Mouse (Mus musculus) heart, embryonic 13.5 days (tissue): ENCODE data around the gene Ddx42. TPM values are rescaled to one million over a fixed set of nuclear protein-coding genes. Genes with fewer than 3 reads are reported as not detected.
A peak's percentile ranks its signal among the peaks of the same experiment; 100 is the strongest.

Source experiments
- ATAC-seq: fragments of 200-750 bp; cut with Nextera tagmentation; 2 replicates; pipeline ENCODE4 v1.8.0; 2017; ENCODE audit warnings: moderate TSS enrichment; ENCODE audit not compliant: insufficient number of reproducible peaks, low FRiP score, low TSS enrichment; ENCODE audit errors: extremely low read depth
- H3K27ac ChIP-seq: fragments of 300-500 bp; sonication (generic); replicated peaks from 2 replicates; pipeline ENCODE4 v1.5.1; 2015; ENCODE audit warnings: moderate library complexity, mild to moderate bottlenecking, inconsistent platforms
- H3K27me3 ChIP-seq: fragments of 300-500 bp; sonication (generic); replicated peaks from 2 replicates; pipeline ENCODE4 v1.6.1; 2015; ENCODE audit warnings: mild to moderate bottlenecking, inconsistent platforms
- H3K36me3 ChIP-seq: fragments of 300-500 bp; sonication (generic); 2 replicates; pipeline ENCODE4 v1.6.1; 2015; ENCODE audit warnings: mild to moderate bottlenecking, inconsistent platforms
- H3K4me1 ChIP-seq: fragments of 300-500 bp; sonication (generic); 2 replicates; pipeline ENCODE4 v1.6.1; 2015; ENCODE audit warnings: inconsistent platforms
- H3K4me2 ChIP-seq: fragments of 300-500 bp; sonication (generic); 2 replicates; pipeline ENCODE4 v1.6.1; 2015; ENCODE audit warnings: inconsistent platforms, mild to moderate bottlenecking, moderate library complexity
- H3K4me3 ChIP-seq: fragments of 300-500 bp; sonication (generic); 2 replicates; pipeline ENCODE4 v1.5.1; 2015; ENCODE audit warnings: moderate library complexity, mild to moderate bottlenecking, inconsistent platforms
- H3K9ac ChIP-seq: fragments of 300-500 bp; sonication (generic); 2 replicates; pipeline ENCODE4 v1.6.1; 2015; ENCODE audit warnings: inconsistent platforms, mild to moderate bottlenecking, moderate library complexity
- H3K9me3 ChIP-seq: fragments of 300-500 bp; sonication (generic); 2 replicates; pipeline ENCODE4 v1.6.1; 2016; ENCODE audit warnings: inconsistent platforms
- WGBS: fragments of 180-500 bp; shearing (Covaris S2); methylation state at CpG from one replicate; pipeline ENCODE4 v1.1.7; 2015; ENCODE audit warnings: mixed read lengths; 5-methylcytosine and 5-hydroxymethylcytosine counted together
- polyA plus RNA-seq: library from polyadenylated mRNA; unstranded; fragments of >200 nt; fragmentation: Nextera tagmentation; extraction: Ambion mirVana; gene quantifications from 2 replicates; pipeline ENCODE4 v1.2.1, GENCODE M21; 2015

Gene Ddx42
- polyA plus RNA-seq, 1 experiment from 2014 or later, result 46.7 TPM

- WGBS, result under 1% methylated on average over 42 of the region's 42 CpGs
- Histone ChIP-seq H3K4me1 (peaks cover 25% of the 10 kb centered on the region), H3K9ac (peak within 1 kb of the TSS; percentile 89), H3K4me3 (peak within 1 kb of the TSS; percentile 80), H3K9me3 (no peaks in the 10 kb centered on the region), H3K27ac (peak within 1 kb of the TSS; percentile 74), H3K36me3 (peaks cover 68% of the 10 kb centered on the region), H3K27me3 (no peaks in the 10 kb centered on the region), H3K4me2 (peak within 1 kb of the TSS; percentile 99)
- peak; percentile 85 for ATAC-seq
Observed at GRCm38 (mm10) chr11:106255685-106256451, 39.1 kb downstream of the Ddx42 start, which contains the start of the genes Ftsj3 and Psmc5. Gene Ftsj3, minus strand, starts transcription at chr11:106256079. Gene Psmc5, plus strand, starts transcription at chr11:106256154.

- Histone ChIP-seq H3K27ac (peak overlapping the region; percentile 74; the same call in 1 of the 2 replicates), H3K27me3 (no peaks in the 10 kb centered on the region), H3K9me3 (no peaks in the 10 kb centered on the region), H3K36me3 (peaks cover 68% of the 10 kb centered on the region), H3K4me1 (peaks cover 25% of the 10 kb centered on the region), H3K4me3 (peak overlapping the region; percentile 80), H3K9ac (peak overlapping the region; percentile 89), H3K4me2 (peak overlapping the region; percentile 99)
- 55% methylated on average over 5 of the region's 5 CpGs for WGBS
- ATAC-seq, result no peak
Observed at GRCm38 (mm10) chr11:106256775-106257174, 40.0 kb downstream of the Ddx42 start.

GRCm38 (mm10) chr11:106260826-106261450, 44.2 kb downstream of the Ddx42 start:
- Histone ChIP-seq H3K4me1 (peaks cover 13% of the 10 kb centered on the region), H3K4me3 (no peak overlapping the region), H3K9ac (no peak overlapping the region), H3K9me3 (no peaks in the 10 kb centered on the region), H3K4me2 (no peak overlapping the region), H3K27ac (no peak overlapping the region), H3K27me3 (no peaks in the 10 kb centered on the region), H3K36me3 (peaks cover 83% of the 10 kb centered on the region)
- WGBS, result 71% methylated on average over 14 of the region's 14 CpGs
- ATAC-seq, result no peak

GRCm38 (mm10) chr11:106263963-106264362, 47.2 kb downstream of the Ddx42 start:
- Histone ChIP-seq H3K4me2 (no peak overlapping the region), H3K27me3 (no peaks in the 10 kb centered on the region), H3K27ac (no peak overlapping the region), H3K36me3 (peaks cover 85% of the 10 kb centered on the region), H3K9ac (no peak overlapping the region), H3K9me3 (no peaks in the 10 kb centered on the region), H3K4me1 (peaks cover 19% of the 10 kb centered on the region), H3K4me3 (no peak overlapping the region)
- WGBS, result 91% methylated on average over 9 of the region's 9 CpGs
- ATAC-seq, result no peak

GRCm38 (mm10) chr11:106264988-106265387, 48.3 kb downstream of the Ddx42 start:
- ATAC-seq, result no peak
- Histone ChIP-seq H3K36me3 (peaks cover 76% of the 10 kb centered on the region), H3K4me2 (no peak overlapping the region), H3K27ac (no peak overlapping the region), H3K4me1 (peaks cover 26% of the 10 kb centered on the region), H3K9me3 (no peaks in the 10 kb centered on the region), H3K27me3 (no peaks in the 10 kb centered on the region), H3K9ac (no peak overlapping the region), H3K4me3 (no peak overlapping the region)
- 91% methylated on average over 15 of the region's 15 CpGs for WGBS

- Histone ChIP-seq H3K27me3 (no peaks in the 10 kb centered on the region), H3K4me1 (peaks cover 31% of the 10 kb centered on the region), H3K4me3 (no peak overlapping the region), H3K9ac (no peak overlapping the region), H3K9me3 (no peaks in the 10 kb centered on the region), H3K4me2 (no peak overlapping the region), H3K27ac (no peak overlapping the region), H3K36me3 (peaks cover 74% of the 10 kb centered on the region)
- WGBS, result 87% methylated on average over 4 of the region's 4 CpGs
- ATAC-seq, result no peak
Observed at GRCm38 (mm10) chr11:106265570-106265969, 48.8 kb downstream of the Ddx42 start.

GRCm38 (mm10) chr11:106266431-106266830, 49.7 kb downstream of the Ddx42 start:
- Histone ChIP-seq H3K4me1 (peaks cover 40% of the 10 kb centered on the region), H3K9ac (no peak overlapping the region), H3K27ac (no peak overlapping the region), H3K36me3 (peaks cover 65% of the 10 kb centered on the region), H3K4me2 (no peak overlapping the region), H3K9me3 (no peaks in the 10 kb centered on the region), H3K4me3 (no peak overlapping the region), H3K27me3 (no peaks in the 10 kb centered on the region)
- ATAC-seq, result no peak
- WGBS, result 90% methylated on average over 10 of the region's 10 CpGs

GRCm38 (mm10) chr11:106267311-106267852, 50.7 kb downstream of the Ddx42 start:
- Histone ChIP-seq H3K36me3 (peaks cover 56% of the 10 kb centered on the region), H3K27me3 (no peaks in the 10 kb centered on the region), H3K9ac (0 out of 2 replicates have a peak overlapping the region, but pooled peaks have one; percentile 25), H3K4me2 (no peak overlapping the region), H3K4me1 (peaks cover 44% of the 10 kb centered on the region), H3K4me3 (no peak overlapping the region), H3K27ac (no peak overlapping the region), H3K9me3 (no peaks in the 10 kb centered on the region)
- ATAC-seq, result no peak
- WGBS, result 57% methylated on average over 15 of the region's 15 CpGs

- H3K36me3 ChIP-seq, result peaks cover 51% of the 10 kb centered on the region
- ATAC-seq, result no peak
- H3K9ac ChIP-seq, result peak overlapping the region; percentile 25; the same call in 1 of the 2 replicates
- no peak overlapping the region for H3K27ac ChIP-seq
- no peak overlapping the region for H3K4me2 ChIP-seq
- peaks cover 44% of the 10 kb centered on the region for H3K4me1 ChIP-seq
- H3K9me3 ChIP-seq, result no peaks in the 10 kb centered on the region
- no peak overlapping the region for H3K4me3 ChIP-seq
- no peaks in the 10 kb centered on the region for H3K27me3 ChIP-seq
- 69% methylated on average over 5 of the region's 5 CpGs for WGBS
Observed at GRCm38 (mm10) chr11:106267871-106268270, 51.1 kb downstream of the Ddx42 start.

GRCm38 (mm10) chr11:106268326-106269059, 51.8 kb downstream of the Ddx42 start:
- Histone ChIP-seq H3K27ac (peak overlapping the region; percentile 16), H3K9me3 (no peaks in the 10 kb centered on the region), H3K36me3 (peaks cover 44% of the 10 kb centered on the region), H3K27me3 (no peaks in the 10 kb centered on the region), H3K4me1 (peaks cover 47% of the 10 kb centered on the region), H3K4me3 (no peak overlapping the region), H3K4me2 (peak overlapping the region; percentile 18; the same call in 1 of the 2 replicates), H3K9ac (peak overlapping the region; percentile 61)
- no peak for ATAC-seq
- 60% methylated on average over 8 of the region's 8 CpGs for WGBS

- no peak for ATAC-seq
- peaks cover 39% of the 10 kb centered on the region for H3K36me3 ChIP-seq
- peak overlapping the region; percentile 61 for H3K9ac ChIP-seq
- peaks cover 48% of the 10 kb centered on the region for H3K4me1 ChIP-seq
- 45% methylated on average over 3 of the region's 3 CpGs for WGBS
- no peak overlapping the region for H3K4me3 ChIP-seq
- no peaks in the 10 kb centered on the region for H3K27me3 ChIP-seq
- H3K9me3 ChIP-seq, result no peaks in the 10 kb centered on the region
- H3K4me2 ChIP-seq, result 0 out of 2 replicates have a peak overlapping the region, but pooled peaks have one; percentile 18
- H3K27ac ChIP-seq, result peak overlapping the region; percentile 16
Observed at GRCm38 (mm10) chr11:106269060-106269431, 52.3 kb downstream of the Ddx42 start.
